Mouse (Mus musculus) common myeloid progenitor, adult 5-6 weeks (primary cell): ENCODE results near the gene Gstm6. TPM values are rescaled to one million over a fixed set of nuclear protein-coding genes. Genes with fewer than 3 reads are reported as not detected.
A peak's percentile ranks its signal among the peaks of the same experiment; 100 is the strongest.
"Not testable (repeated sequence)": the region's sequence is repeated elsewhere in the genome, so short reads cannot be mapped to it uniquely, and the experiment has no call there.

Experiments used
- ATAC-seq: replicated peaks from 2 replicates; pipeline ENCODE4 v1.8.0; 2016; ENCODE audit warnings: low read depth, mild to moderate bottlenecking, moderate TSS enrichment, inconsistent platforms; ENCODE audit not compliant: poor library complexity, severe bottlenecking
- total RNA-seq: library from RNA; stranded (forward); fragments of 200-1000, 187-1606 nt; gene quantifications from 2 replicates; pipeline ENCODE4 v1.2.3, GENCODE M21; 2017

The Gstm6 gene
- not detected in 2 replicates for total RNA-seq

GRCm38 (mm10) chr3:107943239-107943990 lies at the start of gene Gstm6:
Gene Gstm6, minus strand, starts transcription at chr3:107943749.
- no peak for ATAC-seq

GRCm38 (mm10) chr3:107986041-107986562 lies 42.6 kb upstream of the Gstm6 start, which contains the start of gene Gstm2:
Gene Gstm2, minus strand, starts transcription at chr3:107986453.
- no peak for ATAC-seq

- ATAC-seq, result not testable (repeated sequence)
Observed at GRCm38 (mm10) chr3:107985141-107985540, 41.6 kb upstream of the Gstm6 start.

- ATAC-seq, result no peak
Observed at GRCm38 (mm10) chr3:107984471-107984870, 40.9 kb upstream of the Gstm6 start.

- ATAC-seq, result 0 out of 2 replicates have a peak, but pooled peaks have one; percentile 15
Observed at GRCm38 (mm10) chr3:107983771-107984170, 40.2 kb upstream of the Gstm6 start.

- ATAC-seq, result no peak
Observed at GRCm38 (mm10) chr3:107982726-107983125, 39.2 kb upstream of the Gstm6 start.

- ATAC-seq, result no peak
Observed at GRCm38 (mm10) chr3:107981261-107981660, 37.7 kb upstream of the Gstm6 start.

- ATAC-seq, result no peak
Observed at GRCm38 (mm10) chr3:107977691-107978090, 34.1 kb upstream of the Gstm6 start.

- ATAC-seq, result no peak
Observed at GRCm38 (mm10) chr3:107974237-107974636, 30.7 kb upstream of the Gstm6 start.

GRCm38 (mm10) chr3:107972070-107972469 lies 28.5 kb upstream of the Gstm6 start:
- no peak for ATAC-seq

- ATAC-seq, result not testable (repeated sequence)
Observed at GRCm38 (mm10) chr3:107971101-107971500, 27.6 kb upstream of the Gstm6 start.

GRCm38 (mm10) chr3:107968724-107969395 lies 25.3 kb upstream of the Gstm6 start, which contains the start of gene Gstm3:
Gene Gstm3, minus strand, starts transcription at chr3:107969283.
- no peak for ATAC-seq

GRCm38 (mm10) chr3:107966631-107967030 lies 23.1 kb upstream of the Gstm6 start:
- no peak for ATAC-seq

GRCm38 (mm10) chr3:107965592-107965991 lies 22.0 kb upstream of the Gstm6 start:
- no peak for ATAC-seq

GRCm38 (mm10) chr3:107964656-107965308 lies 21.2 kb upstream of the Gstm6 start:
- peak; percentile 65 for ATAC-seq

- peak; percentile 70 for ATAC-seq
Observed at GRCm38 (mm10) chr3:107964026-107964425, 20.5 kb upstream of the Gstm6 start.

- not testable (repeated sequence) for ATAC-seq
Observed at GRCm38 (mm10) chr3:107955260-107955659, 11.7 kb upstream of the Gstm6 start.

GRCm38 (mm10) chr3:107953906-107954305 lies 10.4 kb upstream of the Gstm6 start:
- no peak for ATAC-seq

GRCm38 (mm10) chr3:107953328-107953755 lies 9.8 kb upstream of the Gstm6 start:
- ATAC-seq, result peak; percentile 89

GRCm38 (mm10) chr3:107950531-107950930 lies 7.0 kb upstream of the Gstm6 start:
- no peak for ATAC-seq
